Mouse (Mus musculus) bone marrow macrophage, adult 2 months (primary cell): ENCODE measurements at regions not wholly inside any gene's neighbourhood (a gene's known extent, or its start where the extent isn't known, plus 50 kb on each side); places are given as distances from the start of the nearest gene placed in this dataset.

Source experiments
- CTCF ChIP-seq: IDR thresholded peaks from 2 replicates; pipeline ENCODE4 v1.5.1; 2012; ENCODE audit warnings: low read depth, mild to moderate bottlenecking, low read length, moderate library complexity
- POLR2A ChIP-seq: IDR thresholded peaks from 2 replicates; pipeline ENCODE4 v1.6.1; 2012; ENCODE audit warnings: mild to moderate bottlenecking, low read depth, low read length, borderline replicate concordance

DNA sequence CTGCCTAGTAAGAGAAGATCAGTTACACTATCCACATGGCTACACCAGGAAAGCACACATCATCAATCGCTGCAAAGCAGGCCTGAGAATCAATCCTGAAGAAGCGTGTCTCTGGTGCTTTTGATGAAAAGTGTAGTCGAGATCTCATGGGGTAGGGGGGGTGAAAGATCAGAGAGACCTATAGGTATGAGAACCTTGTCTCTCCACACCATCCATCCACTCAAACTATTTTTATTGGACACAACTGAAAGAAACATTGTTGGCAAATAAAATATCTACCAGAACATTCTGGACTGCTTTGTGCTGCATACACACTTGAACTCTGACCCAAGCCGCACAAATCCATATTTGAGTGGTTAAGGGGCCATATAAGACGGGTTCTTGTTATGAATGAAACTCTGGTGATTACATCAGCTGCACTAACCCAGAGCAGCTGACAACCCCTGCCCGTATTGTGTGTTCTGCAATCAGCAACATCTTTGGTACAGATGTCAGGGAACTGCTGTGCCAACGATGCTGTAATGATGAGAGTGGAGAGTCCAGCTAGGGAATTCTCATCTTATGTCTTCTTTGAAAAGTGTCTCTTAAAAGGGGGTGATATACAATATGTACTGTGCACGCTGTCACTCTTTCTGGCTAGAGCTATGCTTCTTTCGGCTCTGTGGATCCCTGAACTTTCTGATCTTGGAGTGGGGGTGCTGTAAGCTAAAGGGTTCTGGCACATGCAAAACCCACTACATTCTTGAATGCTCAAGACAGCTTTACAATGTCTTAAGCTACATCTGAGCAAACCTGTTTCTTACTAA lies 145.6 kb upstream of the Nt5e start:
- TF ChIP-seq CTCF: no peak
- no peak for TF ChIP-seq POLR2A
